Mouse (Mus musculus) forebrain, embryonic 15.5 days (tissue): ENCODE measurements at regions not wholly inside any gene's neighbourhood (a gene's known extent, or its start where the extent isn't known, plus 50 kb on each side); places are given as distances from the start of the nearest gene placed in this dataset.

Source experiments
- ATAC-seq: fragments of 200-750 bp; cut with Nextera tagmentation; replicated peaks from 2 replicates; pipeline ENCODE4 v1.8.0; 2017; ENCODE audit warnings: mild to moderate bottlenecking, moderate TSS enrichment, moderate library complexity
- H3K27ac ChIP-seq: fragments of 300-500 bp; sonication (generic); replicated peaks from 2 replicates; pipeline ENCODE4 v1.5.1; 2015; ENCODE audit warnings: mild to moderate bottlenecking, inconsistent platforms
- H3K27me3 ChIP-seq: fragments of 300-500 bp; sonication (generic); 2 replicates; pipeline ENCODE4 v1.6.1; 2015; ENCODE audit warnings: inconsistent platforms
- H3K36me3 ChIP-seq: fragments of 300-500 bp; sonication (generic); 2 replicates; pipeline ENCODE4 v1.6.1; 2015; ENCODE audit warnings: mild to moderate bottlenecking, inconsistent platforms
- H3K4me1 ChIP-seq: fragments of 300-500 bp; sonication (generic); 2 replicates; pipeline ENCODE4 v1.6.1; 2015; ENCODE audit warnings: inconsistent platforms
- H3K4me2 ChIP-seq: fragments of 300-500 bp; sonication (generic); replicated peaks from 2 replicates; pipeline ENCODE4 v1.6.1; 2015; ENCODE audit warnings: mild to moderate bottlenecking, inconsistent platforms
- H3K4me3 ChIP-seq: fragments of 300-500 bp; sonication (generic); 2 replicates; pipeline ENCODE4 v1.5.1; 2015; ENCODE audit warnings: mild to moderate bottlenecking, inconsistent platforms
- H3K9ac ChIP-seq: fragments of 300-500 bp; sonication (generic); replicated peaks from 2 replicates; pipeline ENCODE4 v1.6.1; 2015; ENCODE audit warnings: mild to moderate bottlenecking, inconsistent platforms
- H3K9me3 ChIP-seq: fragments of 300-500 bp; sonication (generic); 2 replicates; pipeline ENCODE4 v1.6.1; 2016; ENCODE audit warnings: inconsistent platforms
- WGBS: fragments of 180-500 bp; shearing (Covaris S2); methylation state at CpG from one replicate; pipeline ENCODE4 v1.1.7; 2015; ENCODE audit warnings: mixed read lengths; 5-methylcytosine and 5-hydroxymethylcytosine counted together

GRCm38 (mm10) chr14:40308316-40308715 is 584.8 kb downstream of the Sh2d4b start:
- no peaks in the 10 kb centered on the region for H3K9me3 ChIP-seq
- WGBS, result 85% methylated on average over 3 of the region's 3 CpGs
- no peak overlapping the region for H3K9ac ChIP-seq
- H3K4me2 ChIP-seq, result no peak overlapping the region
- H3K27me3 ChIP-seq, result no peaks in the 10 kb centered on the region
- H3K4me3 ChIP-seq, result no peak overlapping the region
- no peaks in the 10 kb centered on the region for H3K36me3 ChIP-seq
- H3K4me1 ChIP-seq, result no peaks in the 10 kb centered on the region
- H3K27ac ChIP-seq, result no peak overlapping the region
- no peak for ATAC-seq

DNA sequence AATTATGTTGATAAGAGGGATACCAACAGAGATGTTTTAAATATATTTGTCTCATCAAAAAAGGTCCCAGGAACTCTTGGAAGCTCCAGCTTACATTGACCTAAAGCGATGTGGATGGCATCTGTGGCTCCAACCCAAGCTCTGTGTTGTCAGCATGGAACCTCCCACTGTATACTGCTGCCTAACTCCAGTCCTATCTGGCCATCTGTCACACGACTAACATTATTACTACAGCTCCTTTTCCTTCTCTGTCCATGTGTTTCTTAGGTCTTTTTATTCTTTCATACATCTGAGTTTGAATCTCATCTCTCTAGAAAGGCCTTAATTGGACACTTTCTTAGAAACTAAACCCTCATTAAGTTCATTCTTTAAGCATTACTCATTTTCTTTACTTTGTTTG is 613.9 kb downstream of the Sh2d4b start:
- no peak overlapping the region for H3K4me2 ChIP-seq
- no peak overlapping the region for H3K27ac ChIP-seq
- no peaks in the 10 kb centered on the region for H3K9me3 ChIP-seq
- no peaks in the 10 kb centered on the region for H3K4me1 ChIP-seq
- no peak overlapping the region for H3K9ac ChIP-seq
- H3K4me3 ChIP-seq, result no peak overlapping the region
- ATAC-seq, result no peak
- 49% methylated on average over 2 of the region's 2 CpGs for WGBS
- H3K36me3 ChIP-seq, result no peaks in the 10 kb centered on the region
- H3K27me3 ChIP-seq, result no peaks in the 10 kb centered on the region

DNA sequence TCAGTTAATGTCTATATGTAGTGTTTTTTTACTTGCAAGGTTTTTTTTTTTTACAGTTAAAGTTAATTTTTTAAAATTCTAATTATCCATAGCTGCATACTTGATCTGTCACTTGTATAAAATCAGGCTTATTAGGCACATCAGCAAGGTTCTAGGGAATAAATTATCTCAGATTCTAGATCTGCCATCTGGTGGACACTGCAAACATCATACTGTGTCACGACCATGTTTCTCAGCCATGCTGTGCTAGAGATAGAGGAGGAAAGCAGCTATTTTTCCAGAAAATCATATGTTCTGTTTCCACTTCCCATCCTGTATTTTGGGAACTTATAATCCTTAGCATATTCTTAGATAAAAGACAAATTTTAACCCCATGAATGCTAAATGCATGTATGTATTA is 617.7 kb downstream of the Sh2d4b start:
- no peak overlapping the region for H3K27ac ChIP-seq
- no peak overlapping the region for H3K4me2 ChIP-seq
- whole genome bisulfite sequencing, result 23% methylated on average over 1 of the region's 1 CpGs
- H3K9ac ChIP-seq, result no peak overlapping the region
- no peaks in the 10 kb centered on the region for H3K36me3 ChIP-seq
- H3K27me3 ChIP-seq, result no peaks in the 10 kb centered on the region
- no peak overlapping the region for H3K4me3 ChIP-seq
- H3K9me3 ChIP-seq, result no peaks in the 10 kb centered on the region
- H3K4me1 ChIP-seq, result no peaks in the 10 kb centered on the region
- peak; percentile 85 for ATAC-seq

- Histone ChIP-seq H3K36me3 (no peaks in the 10 kb centered on the region), H3K4me3 (no peak overlapping the region), H3K9me3 (no peaks in the 10 kb centered on the region), H3K4me2 (no peak overlapping the region), H3K27me3 (no peaks in the 10 kb centered on the region), H3K9ac (no peak overlapping the region), H3K27ac (no peak overlapping the region), H3K4me1 (no peaks in the 10 kb centered on the region)
- 75% methylated on average over 2 of the region's 2 CpGs for WGBS
- ATAC-seq, result no peak
Observed at GRCm38 (mm10) chr14:40261646-40262045, 631.4 kb downstream of the Sh2d4b start.

DNA sequence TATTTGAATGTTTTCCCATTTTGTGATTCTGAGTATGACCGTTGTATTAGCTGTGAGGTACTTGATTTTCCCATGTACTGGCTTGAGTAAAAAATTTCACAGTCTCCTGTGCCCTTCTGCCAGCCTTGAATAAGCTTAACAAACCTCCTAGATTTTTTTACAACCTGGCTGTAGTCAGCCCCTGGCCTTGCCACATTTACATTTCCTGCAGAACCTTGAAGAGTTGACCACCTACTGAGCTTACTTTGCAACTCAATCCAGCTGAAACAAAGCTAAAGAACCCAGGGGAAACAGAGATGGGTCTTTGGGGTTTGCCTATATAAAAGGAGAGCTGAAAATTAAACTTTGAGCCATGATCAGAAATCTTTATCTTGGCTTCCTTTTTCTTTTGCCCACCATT is 661.0 kb downstream of the Sh2d4b start:
- no peaks in the 10 kb centered on the region for H3K27me3 ChIP-seq
- no peaks in the 10 kb centered on the region for H3K4me1 ChIP-seq
- no peaks in the 10 kb centered on the region for H3K9me3 ChIP-seq
- 71% methylated on average over 1 of the region's 1 CpGs for WGBS
- no peak overlapping the region for H3K9ac ChIP-seq
- no peak for ATAC-seq
- H3K4me3 ChIP-seq, result no peak overlapping the region
- H3K4me2 ChIP-seq, result no peak overlapping the region
- no peak overlapping the region for H3K27ac ChIP-seq
- H3K36me3 ChIP-seq, result no peaks in the 10 kb centered on the region

DNA sequence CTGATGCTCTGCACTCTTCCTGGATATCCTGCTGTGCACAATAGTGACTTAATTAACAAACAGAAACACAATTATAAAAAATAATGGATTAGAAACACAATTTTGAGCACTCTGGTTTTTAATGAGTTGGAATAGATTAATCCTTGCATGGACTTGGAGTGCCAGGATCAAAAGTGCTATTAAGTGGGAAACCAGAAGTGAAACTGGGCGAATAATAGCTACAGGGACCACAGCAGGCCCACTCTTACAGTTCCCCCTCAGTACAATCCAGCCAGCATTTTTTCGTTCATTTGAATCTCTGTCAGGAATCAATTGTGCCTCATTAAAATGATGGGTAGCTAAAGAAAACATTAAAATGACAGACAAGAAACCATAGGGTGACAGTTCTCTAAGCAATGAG is 668.7 kb downstream of the Sh2d4b start:
- Histone ChIP-seq H3K4me1 (no peaks in the 10 kb centered on the region), H3K9ac (no peak overlapping the region), H3K4me3 (no peak overlapping the region), H3K36me3 (no peaks in the 10 kb centered on the region), H3K9me3 (no peaks in the 10 kb centered on the region), H3K27me3 (no peaks in the 10 kb centered on the region), H3K4me2 (no peak overlapping the region), H3K27ac (no peak overlapping the region)
- no peak for ATAC-seq
- WGBS, result 39% methylated on average over 2 of the region's 2 CpGs
